Mouse (Mus musculus): ENCODE measurements at regions not wholly inside any gene's neighbourhood (a gene's known extent, or its start where the extent isn't known, plus 50 kb on each side); places are given as distances from the start of the nearest gene placed in this dataset.

DNA sequence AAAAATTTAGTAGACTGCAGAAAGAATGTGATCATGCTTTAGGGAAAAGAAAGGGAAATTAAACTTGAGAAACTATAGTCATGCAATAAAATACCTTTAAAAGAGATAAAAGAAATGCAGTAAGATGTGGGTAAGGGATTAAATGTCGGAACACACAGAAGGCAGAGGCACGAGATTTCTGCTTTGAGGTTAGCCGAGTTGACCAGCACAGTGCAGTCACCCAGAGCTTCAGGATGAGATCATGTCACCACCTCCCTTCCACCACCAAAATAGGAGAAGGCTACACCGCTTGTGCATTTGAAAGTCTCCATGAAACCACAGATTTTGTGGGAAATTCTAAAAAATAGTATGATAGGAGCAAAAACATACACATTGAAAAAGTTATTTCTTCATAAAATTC, 166.6 kb downstream of the Fam198b start:
- Histone ChIP-seq H3K4me3 (ENCODE audit: low read depth, low read length) (no peak overlapping the region), H3K4me1 (ENCODE audit: control insufficient read depth, insufficient read depth, insufficient read length, low read length) (peaks cover 2% of the 10 kb centered on the region; the same call in 1 of the 2 replicates), H3K27me3 (ENCODE audit: control insufficient read depth, insufficient read depth, low read length) (no peaks in the 10 kb centered on the region), H3K27ac (ENCODE audit: insufficient read depth, low read depth, low read length) (no peak overlapping the region), H3K36me3 (ENCODE audit: control insufficient read depth, insufficient read depth, low read length) (no peaks in the 10 kb centered on the region)
- WGBS: 75% methylated on average over 4 of the region's 4 CpGs
- TF ChIP-seq CTCF (IDR thresholded peaks at IDR 0.05; ENCODE audit: extremely low read depth, insufficient read length, insufficient replicate concordance, low read depth, low read length) (no peak), POLR2A (IDR thresholded peaks at IDR 0.05; ENCODE audit: low read depth, low read length) (no peak)

DNA sequence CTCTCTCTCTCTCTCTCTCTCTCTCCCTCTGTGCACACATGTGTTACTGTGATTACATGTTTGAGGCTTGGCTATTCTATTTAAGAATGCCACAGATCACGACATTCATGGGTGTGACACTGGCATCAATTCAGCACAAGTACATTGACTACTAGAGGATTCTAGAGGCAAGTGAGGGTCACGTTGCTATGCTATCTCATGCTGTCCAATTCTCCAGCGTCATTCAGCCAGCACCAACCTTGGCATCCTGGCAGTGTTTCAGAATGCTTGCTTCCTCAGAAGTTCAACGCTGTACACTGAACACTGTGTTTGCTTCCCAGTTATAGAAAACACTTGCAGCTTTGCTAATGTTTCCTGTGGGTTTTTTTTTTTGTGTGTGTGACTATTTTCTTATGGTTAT, 167.6 kb downstream of the Fam198b start:
- H3K27ac ChIP-seq (ENCODE audit: insufficient read depth, low read depth, low read length): no peak overlapping the region
- H3K36me3 ChIP-seq (ENCODE audit: control insufficient read depth, insufficient read depth, low read length): no peaks in the 10 kb centered on the region
- peaks cover 2% of the 10 kb centered on the region; the same call in 1 of the 2 replicates for H3K4me1 ChIP-seq (ENCODE audit: control insufficient read depth, insufficient read depth, insufficient read length, low read length)
- H3K4me3 ChIP-seq (ENCODE audit: low read depth, low read length): no peak overlapping the region
- no peak for TF ChIP-seq CTCF (IDR thresholded peaks at IDR 0.05; ENCODE audit: extremely low read depth, insufficient read length, insufficient replicate concordance, low read depth, low read length)
- TF ChIP-seq POLR2A (IDR thresholded peaks at IDR 0.05; ENCODE audit: low read depth, low read length): no peak
- WGBS: 43% methylated on average over 4 of the region's 4 CpGs
- H3K27me3 ChIP-seq (ENCODE audit: control insufficient read depth, insufficient read depth, low read length): no peaks in the 10 kb centered on the region

DNA sequence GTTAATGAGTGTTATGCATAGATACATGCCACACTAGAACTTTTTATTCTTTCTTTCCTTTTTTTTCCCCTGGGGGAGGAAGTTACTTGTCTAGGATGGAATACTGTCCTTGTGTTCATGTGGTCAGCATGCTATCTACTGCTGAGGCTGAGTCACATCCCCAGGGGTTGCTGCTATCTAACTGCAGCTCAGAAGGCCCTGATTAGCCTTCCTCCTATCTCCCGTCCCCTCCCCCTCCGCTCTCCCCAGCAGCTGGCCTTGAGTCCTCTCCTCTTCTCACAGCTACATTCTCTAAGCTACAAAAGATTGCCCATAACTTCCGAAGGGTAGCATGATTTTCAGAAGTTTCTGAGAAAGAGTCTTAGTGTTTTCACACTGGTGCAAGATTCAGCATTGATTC, 168.5 kb downstream of the Fam198b start:
- Histone ChIP-seq H3K4me3 (ENCODE audit: low read depth, low read length) (no peak overlapping the region), H3K36me3 (ENCODE audit: control insufficient read depth, insufficient read depth, low read length) (no peaks in the 10 kb centered on the region), H3K27ac (ENCODE audit: insufficient read depth, low read depth, low read length) (no peak overlapping the region), H3K27me3 (ENCODE audit: control insufficient read depth, insufficient read depth, low read length) (no peaks in the 10 kb centered on the region), H3K4me1 (ENCODE audit: control insufficient read depth, insufficient read depth, insufficient read length, low read length) (peaks cover 2% of the 10 kb centered on the region; the same call in 1 of the 2 replicates)
- 61% methylated on average over 3 of the region's 3 CpGs for WGBS
- no peak for TF ChIP-seq CTCF (IDR thresholded peaks at IDR 0.05; ENCODE audit: extremely low read depth, insufficient read length, insufficient replicate concordance, low read depth, low read length)

DNA sequence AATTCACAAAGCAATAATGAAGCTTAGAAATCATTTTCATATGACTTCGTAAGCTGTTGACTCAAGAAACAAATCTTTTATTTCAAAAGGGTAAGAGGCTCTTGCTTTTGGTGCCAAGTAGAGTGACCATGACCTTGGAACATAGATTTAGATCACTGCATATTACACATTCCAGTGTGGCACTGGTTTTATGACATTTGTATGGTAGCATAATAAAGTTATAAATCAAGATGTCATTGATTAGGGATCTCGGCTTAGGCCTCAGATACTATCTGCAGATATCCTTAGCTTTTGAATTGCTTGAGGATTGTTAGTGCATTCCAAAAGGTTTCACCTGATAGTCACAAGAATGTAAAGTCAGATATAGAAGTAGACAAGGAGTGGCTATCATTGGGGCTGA, 169.1 kb downstream of the Fam198b start:
- WGBS: 42% methylated on average over 2 of the region's 2 CpGs
- TF ChIP-seq POLR2A (IDR thresholded peaks at IDR 0.05; ENCODE audit: low read depth, low read length) (no peak), CTCF (IDR thresholded peaks at IDR 0.05; ENCODE audit: extremely low read depth, insufficient read length, insufficient replicate concordance, low read depth, low read length) (no peak)

GRCm38 (mm10) chr3:80056636-80057350, 172.5 kb downstream of the Fam198b start:
- 61% methylated on average over 6 of the region's 6 CpGs for whole genome bisulfite sequencing
- TF ChIP-seq CTCF (IDR thresholded peaks at IDR 0.05; ENCODE audit: extremely low read depth, insufficient read length, insufficient replicate concordance, low read depth, low read length) (no peak), POLR2A (IDR thresholded peaks at IDR 0.05; ENCODE audit: low read depth, low read length) (no peak)
- no peak overlapping the region for H3K27ac ChIP-seq (ENCODE audit: insufficient read depth, low read depth, low read length)
- no peaks in the 10 kb centered on the region for H3K27me3 ChIP-seq (ENCODE audit: control insufficient read depth, insufficient read depth, low read length)
- peaks cover 2% of the 10 kb centered on the region; the same call in 1 of the 2 replicates for H3K4me1 ChIP-seq (ENCODE audit: control insufficient read depth, insufficient read depth, insufficient read length, low read length)
- no peaks in the 10 kb centered on the region for H3K36me3 ChIP-seq (ENCODE audit: control insufficient read depth, insufficient read depth, low read length)
- H3K4me3 ChIP-seq (ENCODE audit: low read depth, low read length): no peak overlapping the region

More for the DNA sequence above, 169.1 kb downstream of the Fam198b start:
- H3K4me1 ChIP-seq (ENCODE audit: control insufficient read depth, insufficient read depth, insufficient read length, low read length): peaks cover 2% of the 10 kb centered on the region; the same call in 1 of the 2 replicates
- no peak overlapping the region for H3K4me3 ChIP-seq (ENCODE audit: low read depth, low read length)
- no peak overlapping the region for H3K27ac ChIP-seq (ENCODE audit: insufficient read depth, low read depth, low read length)
- no peaks in the 10 kb centered on the region for H3K36me3 ChIP-seq (ENCODE audit: control insufficient read depth, insufficient read depth, low read length)
- H3K27me3 ChIP-seq (ENCODE audit: control insufficient read depth, insufficient read depth, low read length): no peaks in the 10 kb centered on the region

DNA sequence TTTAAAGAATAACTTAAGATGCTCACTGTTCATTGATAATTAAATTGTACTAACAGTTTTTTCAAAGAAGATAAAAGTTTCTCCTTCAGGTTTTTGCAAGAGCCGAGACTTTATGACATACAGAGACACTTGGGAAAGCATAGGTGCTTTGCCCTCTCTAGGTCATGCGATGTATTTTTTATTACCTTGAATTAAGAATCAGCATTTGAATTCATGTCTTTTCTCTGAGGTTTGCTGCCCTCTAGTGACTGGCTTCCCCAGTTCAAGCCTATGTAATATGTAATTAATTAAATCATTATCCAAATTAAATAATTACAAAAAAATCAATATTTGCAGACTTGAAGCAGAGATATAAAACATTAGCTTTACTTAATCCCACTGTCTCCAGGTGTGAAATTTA, 174.4 kb downstream of the Fam198b start:
- 4% methylated on average over 2 of the region's 2 CpGs for WGBS
- Histone ChIP-seq H3K27ac (ENCODE audit: insufficient read depth, low read depth, low read length) (no peak overlapping the region), H3K4me1 (ENCODE audit: control insufficient read depth, insufficient read depth, insufficient read length, low read length) (peaks cover 2% of the 10 kb centered on the region; the same call in 1 of the 2 replicates), H3K36me3 (ENCODE audit: control insufficient read depth, insufficient read depth, low read length) (no peaks in the 10 kb centered on the region), H3K4me3 (ENCODE audit: low read depth, low read length) (no peak overlapping the region), H3K27me3 (ENCODE audit: control insufficient read depth, insufficient read depth, low read length) (no peaks in the 10 kb centered on the region)
- TF ChIP-seq CTCF (IDR thresholded peaks at IDR 0.05; ENCODE audit: extremely low read depth, insufficient read length, insufficient replicate concordance, low read depth, low read length) (no peak), POLR2A (IDR thresholded peaks at IDR 0.05; ENCODE audit: low read depth, low read length) (no peak)

- Histone ChIP-seq H3K4me3 (ENCODE audit: low read depth, low read length) (no peak overlapping the region), H3K4me1 (ENCODE audit: control insufficient read depth, insufficient read depth, insufficient read length, low read length) (no peaks in the 10 kb centered on the region), H3K36me3 (ENCODE audit: control insufficient read depth, insufficient read depth, low read length) (no peaks in the 10 kb centered on the region), H3K27ac (ENCODE audit: insufficient read depth, low read depth, low read length) (no peak overlapping the region), H3K27me3 (ENCODE audit: control insufficient read depth, insufficient read depth, low read length) (no peaks in the 10 kb centered on the region)
- WGBS: 73% methylated on average over 5 of the region's 5 CpGs
- no peak for TF ChIP-seq CTCF (IDR thresholded peaks at IDR 0.05; ENCODE audit: extremely low read depth, insufficient read length, insufficient replicate concordance, low read depth, low read length)
- TF ChIP-seq POLR2A (IDR thresholded peaks at IDR 0.05; ENCODE audit: low read depth, low read length): no peak
Observed at GRCm38 (mm10) chr3:80070726-80071125, 186.4 kb downstream of the Fam198b start.

Measured in small intestine, adult 2 months (tissue).